Mouse (Mus musculus): ENCODE results near the gene Hmgn5.

- TF ChIP-seq CTCF (IDR thresholded peaks at IDR 0.05; ENCODE audit: low read depth) (no peak), EP300 (IDR thresholded peaks at IDR 0.05; ENCODE audit: low read depth) (no peak)
These were observed at the start of gene Hmgn5 for GRCm38 (mm10) chrX:109013283-109013682.
